Mouse (Mus musculus): Measurements from ENCODE around the gene Tanc1. TPM values are rescaled to one million over a fixed set of nuclear protein-coding genes. Genes with fewer than 3 reads are reported as not detected.

The Tanc1 gene
- polyA plus RNA-seq, 1 experiment from 2014 or later: 10.0 TPM

- H3K4me2 ChIP-seq: no peak overlapping the region
- ATAC-seq (ENCODE audit: low read depth): no peak
- H3K36me3 ChIP-seq: peaks cover 18% of the 10 kb centered on the region
- H3K27ac ChIP-seq (replicated peaks): no peak overlapping the region
- no peak overlapping the region for H3K9ac ChIP-seq
- no peak overlapping the region for H3K4me3 ChIP-seq
- H3K4me1 ChIP-seq (replicated peaks): no peaks in the 10 kb centered on the region
- no peaks in the 10 kb centered on the region for H3K27me3 ChIP-seq
- H3K9me3 ChIP-seq: no peaks in the 10 kb centered on the region
- WGBS: 87% methylated on average over 8 of the region's 8 CpGs
These were observed 191.0 kb downstream of the Tanc1 start for GRCm38 (mm10) chr2:59802722-59803387.

- H3K4me2 ChIP-seq: no peak overlapping the region
- no peak overlapping the region for H3K9ac ChIP-seq
- no peak overlapping the region for H3K4me3 ChIP-seq
- H3K27ac ChIP-seq (replicated peaks): no peak overlapping the region
- ATAC-seq (ENCODE audit: low read depth): no peak
- H3K4me1 ChIP-seq (replicated peaks): peaks cover 4% of the 10 kb centered on the region
- peaks cover 9% of the 10 kb centered on the region for H3K36me3 ChIP-seq
- H3K9me3 ChIP-seq: no peaks in the 10 kb centered on the region
- 39% methylated on average over 2 of the region's 2 CpGs for WGBS
- H3K27me3 ChIP-seq: no peaks in the 10 kb centered on the region
These were observed 193.8 kb downstream of the Tanc1 start for GRCm38 (mm10) chr2:59805595-59805994.

DNA sequence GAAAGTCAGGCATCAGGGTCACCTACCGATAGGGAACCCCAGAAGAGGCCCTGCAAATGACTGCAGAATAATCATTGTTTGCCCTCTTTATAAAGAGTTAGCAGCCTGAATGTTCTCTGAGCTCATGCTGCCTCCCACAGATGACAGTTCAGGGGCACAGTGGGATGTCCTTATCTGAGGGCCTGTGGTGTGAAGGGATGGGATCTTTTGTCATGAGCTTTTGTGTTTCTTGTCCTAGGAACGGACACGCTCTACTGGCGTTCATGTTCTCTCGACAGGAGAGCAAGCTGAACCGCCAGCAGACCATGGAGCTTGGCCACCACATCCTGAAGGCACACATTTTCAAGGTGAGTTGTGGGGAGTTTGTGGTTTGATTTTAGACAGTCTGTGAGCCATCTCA, 194.2 kb downstream of the Tanc1 start:
- no peaks in the 10 kb centered on the region for H3K9me3 ChIP-seq
- no peak overlapping the region for H3K4me2 ChIP-seq
- no peak overlapping the region for H3K27ac ChIP-seq (replicated peaks)
- H3K36me3 ChIP-seq: peaks cover 7% of the 10 kb centered on the region; the same call in 1 of the 2 replicates
- no peak overlapping the region for H3K4me3 ChIP-seq
- peaks cover 8% of the 10 kb centered on the region for H3K4me1 ChIP-seq (replicated peaks)
- WGBS: 45% methylated on average over 6 of the region's 6 CpGs
- H3K9ac ChIP-seq: no peak overlapping the region
- no peak for ATAC-seq (ENCODE audit: low read depth)
- H3K27me3 ChIP-seq: no peaks in the 10 kb centered on the region

GRCm38 (mm10) chr2:59808608-59809007, 196.8 kb downstream of the Tanc1 start:
- Histone ChIP-seq H3K9me3 (no peaks in the 10 kb centered on the region), H3K9ac (no peak overlapping the region), H3K4me3 (no peak overlapping the region), H3K27ac (replicated peaks) (no peak overlapping the region), H3K4me1 (replicated peaks) (peaks cover 12% of the 10 kb centered on the region), H3K4me2 (no peak overlapping the region), H3K36me3 (peaks cover 7% of the 10 kb centered on the region; the same call in 1 of the 2 replicates), H3K27me3 (no peaks in the 10 kb centered on the region)
- ATAC-seq (ENCODE audit: low read depth): no peak
- WGBS: 94% methylated on average over 4 of the region's 4 CpGs

GRCm38 (mm10) chr2:59810039-59810438, 198.2 kb downstream of the Tanc1 start:
- Histone ChIP-seq H3K9me3 (no peaks in the 10 kb centered on the region), H3K27me3 (no peaks in the 10 kb centered on the region), H3K9ac (no peak overlapping the region), H3K4me3 (no peak overlapping the region), H3K27ac (replicated peaks) (0 out of 2 replicates have a peak overlapping the region, but pooled peaks have one; percentile 19), H3K4me1 (replicated peaks) (peaks cover 12% of the 10 kb centered on the region), H3K36me3 (peaks cover 7% of the 10 kb centered on the region; the same call in 1 of the 2 replicates), H3K4me2 (no peak overlapping the region)
- no peak for ATAC-seq (ENCODE audit: low read depth)
- 75% methylated on average over 7 of the region's 7 CpGs for WGBS

DNA sequence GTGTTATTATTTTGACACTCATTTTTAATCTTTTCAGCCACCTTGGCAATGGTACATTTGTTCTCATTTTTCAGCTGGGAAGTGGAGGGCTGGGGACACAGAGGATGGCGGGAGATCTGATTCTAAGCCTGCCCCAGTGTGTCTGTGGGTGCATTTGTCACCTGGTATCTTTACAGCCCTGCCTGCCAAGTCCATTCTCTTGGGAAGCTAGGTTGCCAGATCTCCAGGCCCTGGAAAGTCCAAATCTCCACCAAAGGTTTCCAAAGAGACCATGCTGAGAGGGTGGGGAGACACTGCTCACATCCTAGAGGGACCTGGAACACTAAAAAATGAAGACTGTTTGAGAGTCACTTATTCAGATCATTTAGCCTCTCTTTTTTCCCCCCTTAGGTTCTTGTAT, 199.4 kb downstream of the Tanc1 start:
- WGBS: 73% methylated on average over 1 of the region's 1 CpGs
- Histone ChIP-seq H3K9me3 (no peaks in the 10 kb centered on the region), H3K4me3 (no peak overlapping the region), H3K36me3 (peaks cover 7% of the 10 kb centered on the region; the same call in 1 of the 2 replicates), H3K9ac (no peak overlapping the region), H3K27me3 (no peaks in the 10 kb centered on the region), H3K4me2 (no peak overlapping the region), H3K4me1 (replicated peaks) (peaks cover 12% of the 10 kb centered on the region), H3K27ac (replicated peaks) (no peak overlapping the region)
- ATAC-seq (ENCODE audit: low read depth): no peak

- H3K9me3 ChIP-seq: no peaks in the 10 kb centered on the region
- H3K4me3 ChIP-seq: no peak overlapping the region
- WGBS: 91% methylated on average over 1 of the region's 1 CpGs
- no peak for ATAC-seq (ENCODE audit: low read depth)
- 0 out of 2 replicates have a peak, but pooled peaks cover 3% of the 10 kb centered on the region for H3K36me3 ChIP-seq
- H3K27me3 ChIP-seq: no peaks in the 10 kb centered on the region
- no peak overlapping the region for H3K27ac ChIP-seq (replicated peaks)
- no peak overlapping the region for H3K4me2 ChIP-seq
- no peak overlapping the region for H3K9ac ChIP-seq
- H3K4me1 ChIP-seq (replicated peaks): peaks cover 12% of the 10 kb centered on the region
These were observed 200.8 kb downstream of the Tanc1 start for GRCm38 (mm10) chr2:59812641-59813040.

- Histone ChIP-seq H3K4me3 (no peak overlapping the region), H3K36me3 (no peaks in the 10 kb centered on the region), H3K9ac (no peak overlapping the region), H3K4me1 (replicated peaks) (peaks cover 12% of the 10 kb centered on the region), H3K27me3 (no peaks in the 10 kb centered on the region), H3K4me2 (no peak overlapping the region), H3K27ac (replicated peaks) (no peak overlapping the region), H3K9me3 (no peaks in the 10 kb centered on the region)
- 87% methylated on average over 13 of the region's 13 CpGs for WGBS
- ATAC-seq (ENCODE audit: low read depth): no peak
These were observed 201.6 kb downstream of the Tanc1 start for GRCm38 (mm10) chr2:59813457-59813856.

GRCm38 (mm10) chr2:59814997-59815396, 203.2 kb downstream of the Tanc1 start:
- no peak for ATAC-seq (ENCODE audit: low read depth)
- Histone ChIP-seq H3K4me3 (no peak overlapping the region), H3K4me1 (replicated peaks) (peaks cover 17% of the 10 kb centered on the region), H3K27ac (replicated peaks) (no peak overlapping the region), H3K36me3 (no peaks in the 10 kb centered on the region), H3K9ac (no peak overlapping the region), H3K27me3 (no peaks in the 10 kb centered on the region), H3K4me2 (no peak overlapping the region), H3K9me3 (no peaks in the 10 kb centered on the region)
- WGBS: 92% methylated on average over 8 of the region's 8 CpGs

- Histone ChIP-seq H3K4me1 (replicated peaks) (peaks cover 5% of the 10 kb centered on the region; the same call in 1 of the 2 replicates), H3K27me3 (no peaks in the 10 kb centered on the region), H3K4me3 (no peak overlapping the region), H3K27ac (replicated peaks) (no peak overlapping the region), H3K36me3 (no peaks in the 10 kb centered on the region), H3K9ac (no peak overlapping the region), H3K9me3 (no peaks in the 10 kb centered on the region), H3K4me2 (no peak overlapping the region)
- 96% methylated on average over 15 of the region's 15 CpGs for WGBS
- 0 out of 2 replicates have a peak, but pooled peaks have one; percentile 22 for ATAC-seq (ENCODE audit: low read depth)
These were observed 206.8 kb downstream of the Tanc1 start for GRCm38 (mm10) chr2:59818663-59819062.

DNA sequence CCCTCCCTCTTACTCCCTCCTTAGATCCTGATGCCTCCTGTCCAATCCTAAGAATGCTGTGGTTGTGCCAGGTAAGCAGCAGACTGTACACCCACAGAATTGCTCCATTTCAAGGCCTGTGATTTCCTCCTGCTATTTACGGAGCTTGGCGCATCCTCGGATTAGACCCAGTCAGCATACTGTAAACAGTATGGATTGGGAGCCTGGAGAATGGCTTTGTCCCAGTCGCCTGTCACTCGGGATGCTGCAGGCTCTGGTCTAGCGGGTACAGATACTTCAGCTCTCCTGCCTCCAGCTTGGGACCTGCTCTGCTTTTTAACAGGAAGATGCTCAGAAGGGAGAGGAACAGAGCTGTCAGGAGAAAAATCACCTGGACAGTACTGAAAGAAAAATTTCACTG, 207.6 kb downstream of the Tanc1 start:
- H3K9ac ChIP-seq: no peak overlapping the region
- no peak overlapping the region for H3K4me3 ChIP-seq
- no peaks in the 10 kb centered on the region for H3K36me3 ChIP-seq
- no peak for ATAC-seq (ENCODE audit: low read depth)
- no peaks in the 10 kb centered on the region for H3K9me3 ChIP-seq
- WGBS: 73% methylated on average over 6 of the region's 6 CpGs
- peaks cover 5% of the 10 kb centered on the region; the same call in 1 of the 2 replicates for H3K4me1 ChIP-seq (replicated peaks)
- no peaks in the 10 kb centered on the region for H3K27me3 ChIP-seq
- no peak overlapping the region for H3K4me2 ChIP-seq
- peak overlapping the region; percentile 65 for H3K27ac ChIP-seq (replicated peaks)

DNA sequence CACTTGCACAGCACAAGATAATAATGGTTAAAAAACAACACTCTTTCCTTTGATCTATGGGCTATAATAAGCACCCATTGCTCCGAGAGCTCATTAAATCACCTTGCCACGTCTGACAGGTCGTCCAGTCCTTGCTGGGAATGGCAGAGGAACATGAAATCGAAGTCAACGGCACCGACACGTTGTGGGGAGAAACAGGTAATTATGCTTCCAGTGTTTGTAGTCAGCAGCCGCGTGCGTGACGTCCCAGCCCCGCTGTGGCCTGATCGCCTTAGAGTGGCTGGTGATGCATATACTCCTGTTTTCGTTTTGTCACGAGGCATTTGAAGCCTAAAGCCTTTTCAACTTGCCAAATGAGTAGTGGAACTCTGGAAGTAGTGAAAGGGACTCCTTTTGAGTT, 208.2 kb downstream of the Tanc1 start:
- Histone ChIP-seq H3K9me3 (no peaks in the 10 kb centered on the region), H3K4me1 (replicated peaks) (peaks cover 5% of the 10 kb centered on the region; the same call in 1 of the 2 replicates), H3K9ac (no peak overlapping the region), H3K27me3 (no peaks in the 10 kb centered on the region), H3K4me2 (no peak overlapping the region), H3K27ac (replicated peaks) (0 out of 2 replicates have a peak overlapping the region, but pooled peaks have one; percentile 65), H3K36me3 (no peaks in the 10 kb centered on the region), H3K4me3 (no peak overlapping the region)
- ATAC-seq (ENCODE audit: low read depth): no peak
- 68% methylated on average over 15 of the region's 15 CpGs for WGBS

GRCm38 (mm10) chr2:59821044-59821443, 209.2 kb downstream of the Tanc1 start:
- 85% methylated on average over 2 of the region's 2 CpGs for WGBS
- Histone ChIP-seq H3K9me3 (no peaks in the 10 kb centered on the region), H3K36me3 (no peaks in the 10 kb centered on the region), H3K27me3 (no peaks in the 10 kb centered on the region), H3K4me2 (no peak overlapping the region), H3K9ac (no peak overlapping the region), H3K4me1 (replicated peaks) (peaks cover 5% of the 10 kb centered on the region; the same call in 1 of the 2 replicates), H3K4me3 (no peak overlapping the region), H3K27ac (replicated peaks) (no peak overlapping the region)
- ATAC-seq (ENCODE audit: low read depth): no peak

Measured in neural tube, embryonic 13.5 days (tissue).